Mouse (Mus musculus) T-cell, adult 2 months (primary cell): ENCODE measurements around the gene Rufy1.
A peak's percentile ranks its signal among the peaks of the same experiment; 100 is the strongest.
"Not testable (repeated sequence)": the region's sequence is repeated elsewhere in the genome, so short reads cannot be mapped to it uniquely, and the experiment has no call there.

Source experiments
- DNase-seq: peaks from one replicate; pipeline ENCODE4 v3.0.0; 2022; ENCODE audit warnings: low spot score

Rufy1 gene

GRCm38 (mm10) chr11:50377892-50378684 lies 52.8 kb downstream of the Rufy1 start:
- peak; percentile 83 for DNase-seq

DNA sequence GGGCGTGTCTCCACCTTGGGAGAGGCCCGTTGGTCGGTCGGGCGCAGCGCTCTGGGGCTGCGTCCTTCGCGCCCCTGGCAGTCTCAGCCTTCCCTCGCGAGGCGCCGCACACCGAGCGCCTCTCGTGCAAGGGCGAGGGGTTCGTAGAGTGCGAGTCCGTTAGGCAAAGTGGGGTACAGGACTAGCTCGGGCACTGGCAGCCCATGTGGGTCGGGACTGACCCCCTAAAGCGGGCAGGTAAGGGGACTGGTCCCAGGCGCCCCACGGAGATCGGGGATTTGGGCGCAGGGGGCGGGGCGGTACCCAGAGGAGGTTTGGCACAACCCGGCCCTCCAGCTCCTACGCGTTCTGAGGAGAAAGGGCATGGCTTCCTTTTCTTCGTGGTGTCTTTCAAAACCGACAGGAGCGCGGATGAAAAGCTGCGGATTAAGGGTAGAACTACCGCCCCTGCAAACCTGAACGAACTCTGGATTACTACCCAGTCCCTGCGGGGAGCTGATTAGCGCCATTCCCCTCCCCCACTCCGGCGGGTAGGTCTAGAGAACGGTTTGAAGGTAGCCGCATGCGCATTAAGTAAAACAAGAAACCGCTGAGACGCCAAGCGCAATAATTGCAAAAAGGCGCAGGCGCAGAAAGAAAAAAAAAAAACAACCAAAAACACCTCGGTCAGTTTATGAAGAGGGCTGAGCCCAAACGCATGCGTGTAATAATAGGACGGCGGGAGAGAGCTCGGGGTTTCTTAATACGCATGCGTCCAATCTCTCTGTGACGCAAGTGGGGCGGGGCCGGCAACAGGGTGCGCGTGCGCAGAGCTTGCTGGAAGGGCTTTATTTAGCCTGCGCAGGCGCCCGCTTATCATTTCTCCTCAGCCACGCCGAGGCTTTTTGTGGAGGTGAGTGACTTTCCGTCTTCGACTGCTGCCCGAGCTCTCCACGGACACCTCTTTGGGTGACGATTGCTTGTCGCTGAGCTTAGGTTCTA lies 53.7 kb downstream of the Rufy1 start, which contains the start of gene Hnrnph1:
TSS of gene Hnrnph1 (plus strand) at position 80 of the 981 bp plus-strand sequence.
- peak; percentile 99 for DNase-seq

DNA sequence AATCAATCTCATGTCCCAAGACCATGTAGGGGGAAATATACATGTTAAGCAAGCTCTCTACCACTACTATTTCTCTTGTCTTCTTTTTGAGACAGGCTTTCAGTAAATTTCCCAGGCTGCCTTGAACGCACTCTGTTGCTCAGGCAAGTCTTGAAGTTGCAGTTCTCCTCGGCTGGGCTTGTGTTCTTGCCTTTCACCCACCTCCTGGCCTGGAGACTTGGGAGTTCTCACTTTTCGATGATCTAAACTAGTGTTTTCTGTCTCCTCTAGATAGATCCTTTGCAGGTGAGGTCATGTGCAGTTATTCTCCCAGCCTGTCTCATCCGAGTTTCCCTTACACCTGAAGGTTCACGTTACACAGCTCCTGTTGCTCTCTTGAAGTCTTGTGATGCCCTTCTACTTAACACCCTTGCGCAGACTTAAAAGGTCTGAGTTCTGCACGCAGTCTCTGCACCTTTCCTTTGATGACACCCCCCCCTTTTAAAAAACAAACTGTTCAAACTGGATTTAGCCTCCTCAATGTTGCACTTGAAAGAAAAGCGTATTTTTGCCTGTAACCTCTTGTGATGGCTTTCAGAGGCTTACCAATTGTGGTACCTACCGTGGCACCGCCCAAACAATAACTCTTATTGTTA lies 54.7 kb downstream of the Rufy1 start:
- DNase-seq, result peak; percentile 54

GRCm38 (mm10) chr11:50375421-50375820 lies 55.5 kb downstream of the Rufy1 start:
- DNase-seq, result no peak

- no peak for DNase-seq
Measured at GRCm38 (mm10) chr11:50374286-50375015, 56.5 kb downstream of the Rufy1 start.

DNA sequence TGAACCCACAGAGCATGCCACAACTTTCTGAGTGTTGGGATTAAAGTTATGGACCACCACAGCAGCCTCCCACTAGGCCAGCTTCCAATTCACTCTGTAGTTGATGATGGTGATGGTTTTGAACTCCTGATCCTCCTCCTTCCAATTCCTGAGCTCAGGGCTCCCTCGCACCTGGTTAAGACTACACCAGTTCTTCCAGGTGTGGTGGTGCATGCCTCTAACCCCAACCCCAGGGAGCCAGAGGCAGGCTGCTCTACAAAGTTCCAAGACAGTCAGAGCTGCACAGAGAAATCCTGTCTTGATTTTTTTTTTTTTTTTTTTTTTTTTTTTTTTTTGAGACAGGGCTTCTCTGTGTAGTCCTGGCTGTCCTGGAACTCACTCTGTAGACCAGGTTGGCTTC lies 57.3 kb downstream of the Rufy1 start:
- DNase-seq, result no peak

DNA sequence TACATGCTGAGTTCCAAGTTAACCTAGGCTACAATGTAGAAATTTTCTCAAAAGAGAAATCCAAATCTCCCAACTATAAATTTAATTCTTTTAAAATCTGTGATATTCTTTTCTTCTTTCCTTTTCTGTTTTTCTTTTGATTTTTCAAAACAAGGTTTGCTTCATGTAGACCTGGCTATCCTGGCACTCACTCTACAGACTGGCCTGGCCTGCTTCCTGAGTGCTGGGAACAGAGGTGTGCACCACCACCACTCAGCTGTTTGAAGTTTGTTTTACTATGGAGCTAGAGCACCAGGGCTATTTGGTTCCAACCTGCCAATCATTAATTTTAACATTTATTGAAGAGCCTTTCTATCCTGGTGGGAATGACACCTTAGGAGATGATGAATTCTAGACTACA lies 57.8 kb downstream of the Rufy1 start:
- DNase-seq, result no peak

DNA sequence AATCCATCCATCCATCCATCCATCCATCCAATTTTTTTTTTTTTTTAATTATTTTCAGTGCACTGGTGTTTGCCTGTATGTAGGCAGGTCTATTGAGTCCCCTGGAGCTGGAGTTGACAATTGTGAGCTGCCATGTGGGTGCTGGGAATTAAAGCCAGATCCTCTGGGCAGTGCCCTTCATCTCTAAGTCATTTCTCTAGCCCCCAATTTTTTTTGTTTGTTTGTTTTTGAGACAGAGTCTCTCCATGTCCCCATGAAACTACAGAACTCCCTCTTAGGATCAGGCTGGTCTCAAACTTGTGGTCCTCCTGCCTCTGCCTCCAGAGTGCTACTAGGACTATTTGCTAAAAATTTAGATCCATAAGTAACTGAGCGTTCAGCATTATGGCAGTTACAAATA lies 59.0 kb downstream of the Rufy1 start:
- no peak for DNase-seq

DNA sequence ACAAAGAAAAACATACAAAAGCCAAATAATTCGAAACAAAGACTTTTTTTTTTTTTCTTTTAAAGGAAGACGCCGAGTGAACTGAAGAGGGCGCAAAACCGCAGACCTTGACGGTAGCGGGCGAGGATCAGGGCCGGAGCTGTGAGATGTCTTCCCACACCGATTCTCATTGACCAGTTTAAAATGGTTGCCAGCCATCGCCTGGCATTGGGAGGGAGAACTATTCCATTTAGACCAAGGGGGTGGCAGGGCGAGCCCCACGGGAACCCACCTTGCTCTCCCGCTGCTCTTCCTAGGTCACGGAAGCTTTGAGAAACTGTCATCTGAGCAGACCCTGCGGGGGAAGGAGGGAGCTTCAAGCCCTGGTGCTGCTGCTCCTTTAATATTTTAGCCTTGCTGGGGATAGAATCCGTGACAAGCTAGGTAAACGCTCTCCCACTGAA lies 59.5 kb downstream of the Rufy1 start:
- peak; percentile 62 for DNase-seq

GRCm38 (mm10) chr11:50370969-50371368 lies 60.0 kb downstream of the Rufy1 start:
- DNase-seq, result no peak

GRCm38 (mm10) chr11:50369360-50369911 lies 61.5 kb downstream of the Rufy1 start:
- DNase-seq, result no peak

DNA sequence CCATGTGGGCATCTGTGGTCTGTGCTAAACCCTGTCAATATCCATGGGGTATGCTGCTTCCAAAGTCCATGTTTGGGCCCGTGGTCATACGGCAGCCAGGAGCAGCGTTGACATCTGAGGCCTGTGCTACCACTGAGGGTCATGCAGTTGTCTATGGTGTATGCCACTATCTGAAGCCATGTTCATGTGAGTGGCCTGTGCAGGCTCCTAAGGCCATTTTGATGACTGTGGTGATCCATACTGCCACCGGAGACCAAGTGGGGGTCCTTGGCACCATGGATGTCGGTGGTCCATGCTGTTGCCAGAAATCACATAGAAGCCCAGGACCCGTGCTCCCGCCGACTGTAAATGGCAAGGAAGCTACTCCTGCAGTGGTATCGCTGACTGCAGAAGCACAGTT lies 63.4 kb downstream of the Rufy1 start:
- DNase-seq, result no peak

DNA sequence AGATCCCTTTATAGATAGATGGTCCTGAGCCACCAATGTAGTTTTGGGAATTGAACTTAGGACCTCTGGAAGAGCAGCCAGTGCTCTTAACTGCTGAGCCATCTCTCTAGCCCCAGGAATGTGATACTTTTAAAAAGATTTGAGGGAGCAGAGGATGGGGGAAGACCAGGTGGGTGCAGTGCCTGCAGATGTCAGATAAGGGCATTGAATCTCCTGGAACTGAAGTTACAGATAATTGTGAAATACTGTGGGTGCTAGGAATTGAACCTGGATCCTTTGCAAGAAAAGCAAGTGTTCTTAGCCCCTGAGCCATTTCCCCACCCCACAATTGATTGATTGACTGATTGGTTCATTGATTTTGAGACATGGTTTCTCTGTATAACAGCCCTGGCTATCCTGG lies 65.6 kb downstream of the Rufy1 start:
- no peak for DNase-seq

- peak; percentile 72 for DNase-seq
Measured at GRCm38 (mm10) chr11:50364548-50364947, 66.4 kb downstream of the Rufy1 start.

DNA sequence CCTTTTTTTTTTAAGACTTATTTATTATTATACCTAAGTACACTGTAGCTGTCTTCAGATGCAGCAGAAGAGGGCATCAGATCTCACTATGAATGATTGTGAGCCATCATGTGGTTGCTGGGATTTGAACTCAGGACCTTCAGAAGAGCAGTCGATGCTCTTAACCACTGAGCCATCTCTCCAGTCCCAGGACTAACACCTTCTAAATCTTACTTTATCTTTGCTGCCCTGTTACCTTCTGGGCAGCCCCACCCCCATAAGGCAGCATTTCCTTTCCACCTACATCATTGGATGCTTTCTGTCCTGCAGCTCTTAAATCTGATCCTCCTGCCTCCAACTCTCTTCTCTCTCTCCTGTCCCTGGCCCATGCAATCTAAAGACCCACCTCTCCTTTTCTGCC lies 69.6 kb downstream of the Rufy1 start:
- not testable (repeated sequence) for DNase-seq

DNA sequence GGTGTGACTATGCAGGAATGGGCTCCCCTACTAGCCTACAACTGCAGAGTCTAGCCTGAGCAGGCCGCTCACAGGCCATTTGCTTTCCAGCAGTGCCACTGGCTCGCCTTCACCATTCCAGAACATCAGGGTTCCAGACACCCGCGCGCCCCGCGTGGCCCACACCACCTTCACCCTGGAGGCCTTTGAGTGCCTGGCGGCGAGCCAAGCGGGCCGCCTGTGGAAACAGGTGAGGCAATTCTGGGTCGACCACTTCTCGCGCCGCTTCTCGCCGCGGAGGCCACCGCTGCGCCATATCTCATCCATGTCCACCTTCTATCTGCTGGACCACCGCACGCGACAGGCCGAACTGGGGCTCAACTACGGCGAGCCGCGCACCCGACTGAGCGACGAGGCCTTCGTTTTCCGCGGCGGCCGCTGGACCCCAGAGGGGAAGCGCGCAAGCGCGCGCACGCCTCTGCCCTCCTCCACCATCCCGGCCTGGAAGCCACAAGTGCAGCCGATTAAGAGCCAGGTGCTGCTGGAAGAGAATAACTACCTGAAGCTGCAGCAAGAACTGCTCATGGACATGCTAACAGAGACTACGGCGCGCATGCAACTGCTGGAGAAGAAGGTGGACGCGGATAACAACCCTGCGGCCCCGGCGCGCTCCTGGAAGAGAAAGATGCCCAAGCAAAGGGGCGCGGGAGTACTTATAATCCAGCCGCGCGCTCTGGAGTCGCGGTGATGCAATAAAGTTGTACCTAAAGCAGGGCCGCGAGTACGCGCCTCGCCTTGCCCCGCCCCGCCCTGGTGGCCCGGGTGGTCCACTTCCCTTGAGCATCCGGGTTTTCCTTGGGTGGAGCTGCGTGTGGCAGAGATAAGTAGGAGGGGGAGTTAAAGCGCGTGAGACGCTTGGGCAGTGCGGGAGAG lies 71.7 kb downstream of the Rufy1 start:
- peak; percentile 22 for DNase-seq

- no peak for DNase-seq
Measured at GRCm38 (mm10) chr11:50355395-50355794, 75.5 kb downstream of the Rufy1 start.

GRCm38 (mm10) chr11:50354851-50355250 lies 76.1 kb downstream of the Rufy1 start:
- no peak for DNase-seq

- DNase-seq, result no peak
Measured at GRCm38 (mm10) chr11:50354162-50354561, 76.8 kb downstream of the Rufy1 start, which contains the start of gene Cby3. Gene Cby3 (plus strand): TSS chr11:50354462.

DNA sequence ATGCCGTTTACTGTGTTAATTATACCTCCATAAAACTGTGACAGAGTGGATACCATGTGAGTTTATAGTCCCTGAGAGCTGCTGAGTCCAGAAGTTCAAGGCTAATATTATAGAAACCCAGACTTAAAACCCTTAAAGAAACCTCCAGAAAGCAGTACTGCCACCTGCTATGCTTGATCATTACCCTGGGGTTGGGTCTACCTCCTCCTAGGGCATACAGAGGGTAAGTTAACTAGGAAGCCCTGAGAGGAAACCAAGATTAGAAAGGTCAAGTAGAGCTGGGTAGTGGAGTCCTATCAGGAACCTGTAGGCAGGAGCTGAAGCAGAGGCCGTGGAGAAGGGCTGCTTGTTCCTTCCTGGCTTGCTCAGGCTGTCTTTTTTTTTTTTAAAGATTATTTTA lies 78.7 kb downstream of the Rufy1 start:
- DNase-seq, result no peak
